Mouse (Mus musculus): ENCODE measurements around the gene Sema6d.

Sema6d gene

DNA sequence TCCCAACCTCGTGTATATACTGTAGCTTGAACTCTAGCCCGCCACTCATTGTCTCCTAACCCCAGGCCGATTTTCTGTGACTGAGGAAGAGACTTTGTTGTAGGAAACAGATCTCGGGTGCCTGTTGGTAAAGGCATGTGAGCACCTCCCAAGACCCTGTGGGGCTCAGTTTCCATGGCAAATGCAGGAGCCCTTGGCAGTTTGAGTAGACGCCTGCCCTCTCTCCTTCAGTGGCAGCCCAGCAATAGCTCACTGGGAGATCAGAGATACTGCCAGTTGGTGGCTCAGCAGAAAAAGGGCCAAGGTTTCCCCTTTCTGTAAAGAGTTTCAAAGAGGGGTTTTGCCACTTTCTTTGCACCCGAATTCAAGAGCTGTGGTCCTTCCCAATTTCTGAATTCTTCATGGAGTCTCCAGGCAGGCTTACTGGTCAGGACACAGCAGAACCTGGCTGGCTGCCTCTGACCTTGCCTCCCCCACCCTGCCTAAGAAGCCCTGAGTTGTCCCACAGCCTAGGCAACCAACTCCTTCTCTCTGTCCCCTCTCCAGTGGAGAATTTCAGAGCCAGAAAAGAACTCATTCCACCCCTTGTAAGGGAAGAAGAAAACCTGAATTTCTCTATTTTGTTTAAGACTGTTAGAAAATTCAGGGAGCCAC lies 312.1 kb downstream of the Sema6d start:
- DNase-seq (ENCODE audit: low spot score), result no peak

GRCm38 (mm10) chr2:124403571-124403970 lies 313.8 kb downstream of the Sema6d start:
- no peak for DNase-seq (ENCODE audit: low spot score)

- DNase-seq (ENCODE audit: low spot score), result no peak
These were observed 314.2 kb downstream of the Sema6d start for GRCm38 (mm10) chr2:124403981-124404380.

DNA sequence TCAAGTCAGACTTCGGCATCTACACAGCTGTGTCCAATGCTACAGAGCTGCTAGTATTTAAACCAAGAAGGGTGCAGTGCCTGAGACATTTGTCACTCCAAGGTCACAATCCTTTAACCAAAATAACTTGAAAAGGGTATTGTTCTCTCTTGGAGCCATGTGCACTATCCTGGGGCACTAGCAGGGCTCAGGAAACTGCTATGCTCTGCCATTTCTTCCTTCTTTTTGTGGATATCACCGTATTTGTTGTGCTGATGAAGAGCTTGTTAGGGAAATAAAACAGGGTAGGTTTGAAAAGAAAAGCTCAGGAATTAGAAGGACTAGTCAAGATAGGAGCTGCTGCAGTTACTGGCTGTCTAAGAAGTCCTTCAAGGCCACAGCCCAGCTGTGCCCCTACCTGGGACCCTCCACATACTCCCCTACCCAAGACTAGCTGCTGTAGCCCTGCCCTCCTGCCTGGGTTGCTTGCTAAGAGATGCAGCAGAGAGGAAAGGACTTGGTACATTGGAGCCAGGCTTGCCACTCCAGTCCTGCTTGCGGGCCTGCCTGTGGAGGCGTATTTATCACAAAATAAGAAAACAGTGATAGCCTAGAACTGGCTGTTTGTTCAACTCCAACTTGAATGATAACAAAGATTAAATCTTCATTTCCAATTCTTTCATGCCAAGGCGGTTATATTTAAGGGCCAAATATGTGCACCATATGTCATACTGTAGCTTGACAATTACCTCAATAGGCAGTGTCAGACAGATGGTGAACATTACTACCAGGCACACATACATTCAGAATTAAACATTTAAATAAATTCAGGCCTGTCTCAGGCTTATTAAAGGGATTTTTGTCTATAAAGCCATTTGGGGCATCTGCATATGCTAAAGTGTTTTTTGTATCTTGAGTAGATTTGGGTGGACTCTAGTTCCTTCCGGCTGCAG lies 315.1 kb downstream of the Sema6d start:
- DNase-seq (ENCODE audit: low spot score), result no peak

DNA sequence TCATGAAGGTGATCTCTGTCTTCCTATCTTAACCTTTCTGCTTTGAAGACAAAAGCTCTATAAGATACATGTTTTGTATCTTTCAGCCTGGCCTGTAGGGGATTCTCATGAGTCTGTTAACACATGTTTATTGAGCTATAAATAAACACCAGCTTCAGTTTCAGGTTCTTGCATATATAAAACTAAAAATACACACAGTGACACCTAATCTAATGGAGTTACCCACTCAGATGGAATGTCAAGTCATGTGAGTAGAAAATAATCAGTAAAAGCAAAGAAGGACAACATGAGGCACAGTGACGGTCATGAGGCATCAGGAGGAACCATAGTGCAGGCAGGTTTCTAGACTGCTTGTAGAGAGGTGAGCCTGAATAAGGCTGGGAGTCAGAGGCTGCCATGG lies 319.2 kb downstream of the Sema6d start:
- DNase-seq (ENCODE audit: low spot score), result no peak

- DNase-seq (ENCODE audit: low spot score), result no peak
These were observed 327.0 kb downstream of the Sema6d start for GRCm38 (mm10) chr2:124416730-124417129.

DNA sequence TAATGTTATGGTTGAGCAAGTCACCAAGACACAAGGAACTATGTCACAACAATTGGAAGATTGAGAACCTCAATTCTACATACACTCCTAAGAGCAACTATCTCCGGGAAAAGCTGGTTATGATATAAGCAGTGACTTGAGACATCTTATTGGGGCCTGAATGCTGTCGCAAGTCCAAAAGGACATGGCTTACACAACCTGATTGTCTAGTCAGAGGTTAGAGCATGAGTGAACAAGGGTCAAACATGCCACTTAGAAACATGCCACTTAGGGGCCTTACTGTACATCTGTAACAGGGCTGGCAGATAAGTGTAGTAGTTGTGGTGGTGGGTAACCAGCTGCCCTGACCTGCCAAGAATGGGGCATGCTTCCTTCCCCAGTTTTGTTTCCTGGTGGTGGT lies 328.6 kb downstream of the Sema6d start:
- DNase-seq (ENCODE audit: low spot score), result no peak

DNA sequence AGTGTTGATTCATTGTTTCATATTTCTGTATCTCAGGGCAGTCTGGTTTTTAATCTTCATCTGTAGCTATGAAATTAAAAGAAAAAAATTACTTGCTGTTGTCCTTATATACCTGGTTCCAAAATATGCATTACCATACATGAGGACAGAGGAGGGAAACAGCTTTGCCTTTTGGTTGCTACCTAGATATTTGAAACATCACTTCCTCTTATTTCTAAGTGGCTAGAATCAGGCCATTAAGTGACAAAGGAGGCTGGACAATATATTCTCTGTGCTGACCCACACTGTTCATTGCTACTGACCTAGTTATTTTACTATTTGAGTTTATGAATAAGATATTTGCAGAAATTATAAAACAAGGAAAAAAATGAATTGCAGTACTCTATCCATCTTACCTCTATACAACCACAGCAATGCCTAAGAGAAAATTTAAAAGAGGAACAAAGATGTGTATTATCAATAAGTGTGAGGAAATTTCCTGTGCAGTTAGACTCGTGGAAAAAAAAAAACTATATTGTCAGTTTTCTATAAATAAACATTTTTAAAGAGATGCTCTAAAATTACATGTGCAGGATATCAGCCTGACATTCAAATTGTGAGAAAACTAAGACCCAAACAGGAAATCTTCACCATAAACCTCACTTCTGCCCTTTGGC lies 330.5 kb downstream of the Sema6d start:
- no peak for DNase-seq (ENCODE audit: low spot score)

- no peak for DNase-seq (ENCODE audit: low spot score)
These were observed 340.0 kb downstream of the Sema6d start for GRCm38 (mm10) chr2:124429744-124430143.

- DNase-seq (ENCODE audit: low spot score), result no peak
These were observed 340.9 kb downstream of the Sema6d start for GRCm38 (mm10) chr2:124430708-124431107.

DNA sequence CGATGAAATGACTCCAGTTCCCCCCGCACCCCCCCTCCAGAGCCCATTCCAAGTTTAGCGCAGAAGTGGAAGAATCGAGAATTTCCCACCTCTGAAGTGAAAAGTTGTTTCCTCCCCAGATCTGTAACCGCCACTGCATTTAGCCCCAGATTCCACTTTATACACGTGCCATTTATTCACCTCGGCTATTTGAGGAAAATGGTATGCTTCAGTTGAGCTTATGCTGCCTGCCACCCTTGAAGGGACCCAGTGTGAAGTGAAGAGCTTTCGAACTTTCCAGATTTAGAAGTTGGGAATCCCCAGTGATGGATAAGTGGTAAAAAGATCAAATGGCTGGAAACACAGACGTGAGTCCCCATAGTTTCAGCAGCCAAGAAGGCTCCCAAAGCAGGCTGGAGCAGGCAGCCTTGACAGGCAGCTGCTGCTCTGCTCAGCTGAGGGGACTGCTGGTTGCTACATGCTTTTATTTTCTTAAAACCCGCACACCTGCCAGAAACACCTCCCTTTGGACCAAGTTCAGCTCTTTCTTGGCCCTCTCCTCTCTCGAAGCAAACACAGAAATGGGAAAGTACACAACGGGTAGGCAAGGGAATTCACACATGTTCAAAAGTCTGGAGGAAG lies 345.7 kb downstream of the Sema6d start:
- no peak for DNase-seq (ENCODE audit: low spot score)

GRCm38 (mm10) chr2:124436704-124437103 lies 346.9 kb downstream of the Sema6d start:
- DNase-seq (ENCODE audit: low spot score), result no peak

GRCm38 (mm10) chr2:124444199-124444598 lies 354.4 kb downstream of the Sema6d start:
- no peak for DNase-seq (ENCODE audit: low spot score)

- DNase-seq (ENCODE audit: low spot score), result no peak
These were observed 366.1 kb downstream of the Sema6d start for GRCm38 (mm10) chr2:124455881-124456280.

- no peak for DNase-seq (ENCODE audit: low spot score)
These were observed 367.2 kb downstream of the Sema6d start for GRCm38 (mm10) chr2:124456999-124457398.

GRCm38 (mm10) chr2:124458028-124458427 lies 368.3 kb downstream of the Sema6d start:
- DNase-seq (ENCODE audit: low spot score), result no peak

- DNase-seq (ENCODE audit: low spot score), result no peak
These were observed 371.2 kb downstream of the Sema6d start for GRCm38 (mm10) chr2:124460956-124461355.

DNA sequence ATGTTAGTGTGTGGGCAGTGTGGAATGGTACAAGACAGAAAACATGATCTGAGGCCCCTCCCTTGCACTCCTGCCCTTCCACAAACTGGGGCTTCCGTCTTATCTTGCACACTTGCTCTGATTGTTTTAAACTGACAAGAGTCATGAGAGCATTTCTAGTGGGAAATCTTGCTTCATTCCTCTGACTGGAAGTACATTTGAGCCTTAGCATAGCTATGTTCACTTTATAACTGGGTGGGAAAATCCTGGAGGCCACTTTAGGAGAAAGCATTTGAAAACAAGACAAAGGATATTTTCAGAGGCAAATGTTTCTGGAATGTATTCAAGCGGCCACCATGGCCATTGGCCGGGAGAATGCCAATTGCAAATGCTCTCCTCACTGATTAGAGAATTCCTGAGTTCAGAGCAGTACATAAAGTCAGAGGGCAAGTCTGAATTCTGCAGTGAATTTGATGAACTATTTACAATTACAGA lies 371.6 kb downstream of the Sema6d start:
- no peak for DNase-seq (ENCODE audit: low spot score)

GRCm38 (mm10) chr2:124465004-124465946 lies 375.5 kb downstream of the Sema6d start:
- no peak for DNase-seq (ENCODE audit: low spot score)

DNA sequence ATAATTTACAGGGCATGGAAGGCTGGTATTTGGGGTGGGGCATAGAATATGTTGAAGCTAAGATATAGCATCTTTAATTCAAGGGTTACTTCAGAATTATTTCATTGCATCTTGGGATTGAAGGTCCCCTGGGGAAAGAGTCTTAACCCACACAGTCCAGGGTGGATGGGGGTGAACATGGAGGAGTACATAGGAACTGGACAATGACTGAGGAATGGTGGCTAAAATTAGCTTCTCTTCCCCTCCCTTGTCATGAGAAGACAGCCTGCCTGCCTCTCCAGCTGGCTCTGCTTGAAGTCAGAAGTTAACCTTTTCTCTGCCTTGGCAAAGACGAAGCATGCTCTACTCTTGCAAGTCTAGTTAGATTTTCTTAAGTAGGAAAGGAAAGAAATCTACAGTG lies 377.7 kb downstream of the Sema6d start:
- DNase-seq (ENCODE audit: low spot score), result no peak
